Mouse (Mus musculus) megakaryocyte, embryonic 14.5 days (primary cell): Measurements from ENCODE around the gene Creb5.

Experiments
- FLI1 ChIP-seq: IDR thresholded peaks from 2 replicates; pipeline ENCODE4 v1.6.1; 2012; ENCODE audit warnings: low read length, inconsistent platforms, mixed read lengths
- GATA1 ChIP-seq: IDR thresholded peaks from 3 replicates; pipeline ENCODE4 v1.6.1; 2012; ENCODE audit warnings: mixed read lengths, low read length, inconsistent platforms, borderline replicate concordance

DNA sequence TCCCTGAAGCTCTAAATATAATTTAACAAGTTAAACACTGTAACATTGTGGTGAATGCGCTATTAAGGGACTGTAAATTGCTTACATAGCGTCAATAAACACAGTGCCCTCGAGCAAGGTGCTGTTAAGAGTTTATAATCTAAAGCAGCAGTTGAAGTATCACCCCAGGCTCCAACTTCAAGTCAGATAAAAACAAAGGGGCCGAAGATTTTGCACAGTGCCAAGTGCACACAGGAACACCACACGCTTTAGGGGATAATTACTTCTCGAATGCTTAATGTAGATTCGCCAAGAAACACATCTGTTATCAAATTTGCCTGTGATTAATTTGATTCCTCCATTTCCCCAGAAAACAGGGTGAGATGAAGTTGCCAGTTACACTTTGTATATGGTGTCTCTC is 142.3 kb downstream of the Creb5 start:
- TF ChIP-seq GATA1 (no peak), FLI1 (no peak)
